Mouse (Mus musculus) heart, adult 2 months (tissue): ENCODE results near the gene Baz2b. TPM values are rescaled to one million over a fixed set of nuclear protein-coding genes. Genes with fewer than 3 reads are reported as not detected.

ENCODE experiments used
- DNase-seq, 2 experiments: peaks; one replicate each; pipeline ENCODE4 v3.0.0; 2021
- H3K27ac ChIP-seq: fragments of 200-600 bp; 2 replicates; pipeline ENCODE4 v1.8.1; 2022
- H3K27me3 ChIP-seq: fragments of 200-500 bp; 2 replicates; pipeline ENCODE4 v1.6.1; 2012; ENCODE audit warnings: mild to moderate bottlenecking, low read length, inconsistent platforms, mixed read lengths; ENCODE audit not compliant: control insufficient read depth, insufficient read depth
- H3K36me3 ChIP-seq: fragments of 200-500 bp; 2 replicates; pipeline ENCODE4 v1.6.1; 2012; ENCODE audit warnings: low read length, inconsistent platforms; ENCODE audit not compliant: control insufficient read depth, insufficient read depth
- H3K4me1 ChIP-seq: fragments of 200-500 bp; 2 replicates; pipeline ENCODE4 v1.6.1; 2011; ENCODE audit warnings: low read length; ENCODE audit not compliant: control insufficient read depth, insufficient read depth
- H3K4me3 ChIP-seq: fragments of 200-600 bp; 2 replicates; pipeline ENCODE4 v1.8.1; 2022
- H3K79me2 ChIP-seq: fragments of 200-500 bp; replicated peaks from 2 replicates; pipeline ENCODE4 v1.6.1; 2012; ENCODE audit warnings: mild to moderate bottlenecking, inconsistent platforms, low read length, moderate library complexity, mixed read lengths; ENCODE audit not compliant: control insufficient read depth, insufficient read depth
- H3K9ac ChIP-seq: fragments of 200-500 bp; 2 replicates; pipeline ENCODE4 v1.6.1; 2012; ENCODE audit warnings: low read depth, mild to moderate bottlenecking, control low read depth, inconsistent platforms, low read length, mixed read lengths
- CTCF ChIP-seq: fragments of 200-600 bp; IDR thresholded peaks from 2 replicates; pipeline ENCODE4 v1.8.1; 2022; ENCODE audit warnings: antibody characterized with exemption, mild to moderate bottlenecking, moderate library complexity
- EP300 ChIP-seq: fragments of 200-500 bp; IDR thresholded peaks from 2 replicates; pipeline ENCODE4 v1.6.1; 2011; ENCODE audit warnings: low read depth, low read length, control low read depth; ENCODE audit not compliant: insufficient read depth
- POLR2A ChIP-seq: fragments of 200-500 bp; IDR thresholded peaks from 2 replicates; pipeline ENCODE4 v1.6.1; 2011; ENCODE audit warnings: mild to moderate bottlenecking, low read depth, low read length, control low read depth; ENCODE audit not compliant: insufficient read depth
- WGBS: fragments of 180-500 bp; shearing (Covaris S2); methylation state at CpG from one replicate; pipeline ENCODE4 v1.1.7; 2018; 5-methylcytosine and 5-hydroxymethylcytosine counted together
- intact Hi-C: fragments of 180-260 bp; cut with DNase I; formaldehyde crosslinking; loops from one replicate; pipeline ENCODE4 v1.15.1; 2025
- polyA plus RNA-seq: library from polyadenylated mRNA; depleted of rRNA; stranded (reverse); fragments of >200 nt; gene quantifications from 2 replicates; pipeline ENCODE4 v1.2.3, GENCODE M21; 2012
- total RNA-seq, 2 experiments: library from RNA; stranded (reverse); gene quantifications; 2 replicates each; pipeline ENCODE4 v1.2.3; 2021

Baz2b gene
- total and polyA plus RNA-seq, 3 experiments, result 12.8 to 39.5 (median 39.5) TPM

DNA sequence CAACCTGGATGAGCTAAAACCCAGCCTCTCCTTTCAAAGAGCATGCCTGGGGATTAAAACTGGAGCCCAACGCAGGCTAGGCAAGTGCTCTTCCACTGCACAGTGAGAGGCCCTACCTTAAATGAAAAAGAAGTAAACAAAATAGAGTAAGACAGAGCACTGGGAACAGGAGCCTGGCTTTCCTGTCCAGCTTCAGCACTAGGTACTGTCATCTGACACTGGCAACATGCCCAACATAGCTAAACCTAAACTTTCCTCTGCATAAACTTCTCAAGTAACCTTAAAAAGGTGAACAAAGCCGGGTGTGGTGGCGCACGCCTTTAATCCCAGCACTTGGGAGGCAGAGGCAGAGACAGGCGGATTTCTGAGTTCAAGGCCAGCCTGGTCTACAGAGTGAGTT, 180.6 kb downstream of the Baz2b start:
- Histone ChIP-seq H3K9ac (no peak overlapping the region), H3K27me3 (no peaks in the 10 kb centered on the region), H3K4me1 (no peaks in the 10 kb centered on the region), H3K4me3 (no peak overlapping the region), H3K36me3 (no peaks in the 10 kb centered on the region), H3K79me2 (peaks cover 4% of the 10 kb centered on the region), H3K27ac (no peak overlapping the region)
- 95% methylated on average over 5 of the region's 5 CpGs for WGBS
- no peak for DNase-seq
- intact Hi-C loops, result no loop called here
- TF ChIP-seq EP300 (no peak), CTCF (no peak), POLR2A (no peak)

DNA sequence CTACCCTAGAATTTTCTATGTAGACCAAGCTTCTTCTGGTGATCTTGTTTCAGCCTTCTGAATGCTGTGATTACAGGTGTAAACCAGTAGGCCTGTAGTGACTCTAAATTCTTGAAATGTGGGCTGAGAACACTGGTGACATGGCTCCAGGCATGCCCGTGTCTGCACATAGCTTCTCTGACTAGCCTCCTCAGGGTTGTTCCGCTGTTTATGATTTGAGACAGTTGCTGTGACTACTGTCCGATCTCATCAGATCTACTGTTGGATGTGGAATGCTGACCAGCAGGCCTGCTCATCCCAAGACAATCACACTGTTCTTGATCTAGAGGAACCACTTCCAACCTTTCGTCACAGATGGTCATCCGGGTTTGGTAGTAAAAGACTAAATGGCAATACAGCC, 182.5 kb downstream of the Baz2b start:
- intact Hi-C loops, result no loop called here

DNA sequence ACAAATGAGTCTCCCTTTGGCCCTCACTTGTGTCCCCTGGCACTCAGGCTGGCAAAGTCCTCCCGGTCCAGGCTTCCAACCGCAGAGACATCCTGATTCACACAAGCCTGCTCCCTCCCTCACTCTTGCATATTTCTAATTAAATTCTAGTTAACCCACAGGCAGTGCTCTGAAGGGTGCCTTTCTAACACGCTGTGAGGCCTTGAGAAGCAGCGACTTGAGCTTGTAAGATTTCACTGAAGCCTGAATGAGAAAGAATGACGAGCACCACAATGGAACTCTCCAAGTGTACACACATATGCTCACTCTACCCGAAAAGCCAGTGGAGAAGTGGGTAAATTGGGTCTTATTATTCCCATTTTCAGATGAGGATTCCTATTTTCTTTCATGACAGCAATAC, 183.1 kb downstream of the Baz2b start:
- 82% methylated on average over 6 of the region's 6 CpGs for WGBS

More for the DNA sequence above, 182.5 kb downstream of the Baz2b start:
- Histone ChIP-seq H3K9ac (no peak overlapping the region), H3K79me2 (peaks cover 2% of the 10 kb centered on the region), H3K4me3 (no peak overlapping the region), H3K4me1 (no peaks in the 10 kb centered on the region), H3K27ac (no peak overlapping the region), H3K27me3 (no peaks in the 10 kb centered on the region), H3K36me3 (no peaks in the 10 kb centered on the region)
- DNase-seq, result no peak
- TF ChIP-seq CTCF (no peak), POLR2A (no peak)
- WGBS, result 96% methylated on average over 5 of the region's 5 CpGs

DNA sequence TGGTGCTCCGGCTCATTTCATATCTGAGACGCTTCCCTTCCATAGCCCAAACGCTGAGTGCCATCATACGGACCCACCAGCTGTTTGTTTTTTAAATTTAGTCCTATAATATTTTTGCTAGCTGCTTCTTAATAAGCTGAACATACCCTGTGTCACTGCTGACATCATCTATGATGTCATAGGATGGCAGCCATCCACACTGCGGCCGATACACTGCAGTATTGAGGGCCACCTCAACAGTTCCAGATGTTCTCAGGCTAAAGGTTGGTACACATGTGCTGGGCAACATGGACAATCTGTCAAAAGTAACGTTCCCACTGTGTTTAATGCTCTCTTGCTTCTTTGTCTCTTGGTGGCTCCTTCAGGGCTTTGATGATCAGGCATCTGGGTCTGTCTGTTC, 185.9 kb downstream of the Baz2b start:
- 87% methylated on average over 7 of the region's 7 CpGs for WGBS
- H3K4me3 ChIP-seq, result no peak overlapping the region
- no peaks in the 10 kb centered on the region for H3K4me1 ChIP-seq
- H3K79me2 ChIP-seq, result peaks cover 2% of the 10 kb centered on the region
- no peaks in the 10 kb centered on the region for H3K36me3 ChIP-seq
- TF ChIP-seq CTCF, result no peak
- TF ChIP-seq POLR2A, result no peak
- TF ChIP-seq EP300, result no peak
- H3K9ac ChIP-seq, result no peak overlapping the region
- H3K27ac ChIP-seq, result no peak overlapping the region
- DNase-seq, result no peak
- intact Hi-C loops, result no loop called here
- no peaks in the 10 kb centered on the region for H3K27me3 ChIP-seq

More for the DNA sequence above, 183.1 kb downstream of the Baz2b start:
- Histone ChIP-seq H3K36me3 (no peaks in the 10 kb centered on the region), H3K9ac (no peak overlapping the region), H3K27me3 (no peaks in the 10 kb centered on the region), H3K4me1 (no peaks in the 10 kb centered on the region), H3K27ac (no peak overlapping the region), H3K4me3 (no peak overlapping the region), H3K79me2 (peaks cover 3% of the 10 kb centered on the region)
- DNase-seq, result no peak
- TF ChIP-seq EP300, result no peak
- no peak for TF ChIP-seq POLR2A
- no peak for TF ChIP-seq CTCF
- intact Hi-C loops, result no loop called here

DNA sequence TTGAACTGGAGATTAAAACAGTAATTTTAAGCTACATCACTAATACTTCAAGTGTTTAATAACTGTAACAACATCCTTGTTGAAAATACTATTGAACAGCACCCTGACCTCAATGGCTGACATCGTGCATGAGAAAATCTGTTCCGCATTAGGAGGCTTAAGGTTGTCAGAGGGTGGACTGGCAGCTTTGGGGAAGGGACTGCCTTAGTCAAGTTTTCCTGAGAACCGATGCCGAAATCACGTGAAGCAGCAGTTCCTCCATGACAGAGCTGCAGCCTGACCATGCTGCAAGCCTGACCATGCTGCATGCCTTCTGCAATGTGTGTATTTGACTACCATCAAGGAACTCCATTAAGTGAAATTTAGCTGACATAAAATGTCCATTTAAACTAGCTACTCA, 188.1 kb downstream of the Baz2b start:
- Histone ChIP-seq H3K27ac (no peak overlapping the region), H3K4me1 (no peaks in the 10 kb centered on the region), H3K79me2 (peaks cover 2% of the 10 kb centered on the region), H3K27me3 (no peaks in the 10 kb centered on the region), H3K9ac (no peak overlapping the region), H3K36me3 (no peaks in the 10 kb centered on the region), H3K4me3 (no peak overlapping the region)
- intact Hi-C loops, result no loop called here
- TF ChIP-seq CTCF, result no peak
- no peak for TF ChIP-seq EP300
- no peak for TF ChIP-seq POLR2A
- DNase-seq, result no peak
- WGBS, result 85% methylated on average over 5 of the region's 5 CpGs

DNA sequence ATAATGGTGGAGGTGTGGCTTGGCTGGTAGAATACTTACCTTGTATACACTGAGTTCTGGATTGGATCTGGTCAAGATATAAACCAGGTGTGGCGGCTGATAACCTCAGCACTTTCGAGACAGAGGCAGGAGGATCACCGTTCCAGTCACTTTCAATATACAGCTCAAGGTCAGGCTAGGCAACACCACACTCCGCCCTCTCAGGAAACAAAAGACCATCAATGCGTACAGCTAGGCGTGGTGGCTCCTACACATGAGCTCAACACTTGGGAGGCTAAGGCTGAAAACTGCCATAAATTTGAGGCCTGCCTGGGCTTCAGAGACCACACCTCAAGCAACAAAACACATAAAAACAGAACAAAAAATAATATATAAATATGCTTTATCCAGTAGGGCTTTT, 188.5 kb downstream of the Baz2b start:
- intact Hi-C loops, result no loop called here
- WGBS, result 86% methylated on average over 6 of the region's 6 CpGs

More for the DNA sequence above, 188.5 kb downstream of the Baz2b start:
- H3K4me3 ChIP-seq, result no peak overlapping the region
- DNase-seq, result no peak
- H3K4me1 ChIP-seq, result no peaks in the 10 kb centered on the region
- no peak for TF ChIP-seq POLR2A
- TF ChIP-seq CTCF, result no peak
- no peak for TF ChIP-seq EP300
- no peak overlapping the region for H3K27ac ChIP-seq
- H3K27me3 ChIP-seq, result no peaks in the 10 kb centered on the region
- H3K79me2 ChIP-seq, result peaks cover 2% of the 10 kb centered on the region
- no peaks in the 10 kb centered on the region for H3K36me3 ChIP-seq
- H3K9ac ChIP-seq, result no peak overlapping the region
